Mouse (Mus musculus) heart, embryonic 10.5 days (tissue): ENCODE data around the gene Tubb3. TPM values are rescaled to one million over a fixed set of nuclear protein-coding genes. Genes with fewer than 3 reads are reported as not detected.

Experiments used
- DNase-seq: peaks from one replicate; pipeline ENCODE4 v3.0.0-alpha.2; 2017; ENCODE audit warnings: low spot score
- H3K27ac ChIP-seq: fragments of 300-500 bp; sonication (generic); 2 replicates; pipeline ENCODE4 v1.5.1; 2016; ENCODE audit warnings: mild to moderate bottlenecking
- H3K27me3 ChIP-seq: fragments of 300-500 bp; sonication (generic); 2 replicates; pipeline ENCODE4 v1.6.1; 2016; ENCODE audit warnings: mild to moderate bottlenecking; ENCODE audit not compliant: poor library complexity, insufficient read depth, severe bottlenecking
- H3K36me3 ChIP-seq: fragments of 300-500 bp; sonication (generic); 2 replicates; pipeline ENCODE4 v1.6.1; 2016; ENCODE audit warnings: mild to moderate bottlenecking, moderate library complexity
- H3K4me1 ChIP-seq: fragments of 300-500 bp; sonication (generic); 2 replicates; pipeline ENCODE4 v1.6.1; 2016; ENCODE audit warnings: mild to moderate bottlenecking
- H3K4me3 ChIP-seq: fragments of 300-500 bp; sonication (generic); 2 replicates; pipeline ENCODE4 v1.5.1; 2016; ENCODE audit warnings: mild to moderate bottlenecking, moderate library complexity
- H3K9me3 ChIP-seq: fragments of 300-500 bp; sonication (generic); 2 replicates; pipeline ENCODE4 v1.6.1; 2016; ENCODE audit warnings: mild to moderate bottlenecking, moderate library complexity
- WGBS: fragments of 180-500 bp; shearing (Covaris S2); methylation state at CpG from one replicate; pipeline ENCODE4 v1.1.7; 2016; 5-methylcytosine and 5-hydroxymethylcytosine counted together
- polyA plus RNA-seq: library from polyadenylated mRNA; unstranded; fragments of >200 nt; fragmentation: Nextera tagmentation; extraction: Ambion mirVana; gene quantifications from 2 replicates; pipeline ENCODE4 v1.2.1, GENCODE M21; 2016

The Tubb3 gene
- 10.5 and 15.8 TPM in 2 replicates for polyA plus RNA-seq

- peaks cover 70% of the 10 kb centered on the region for H3K27me3 ChIP-seq
- under 1% methylated on average over 29 of the region's 29 CpGs for WGBS
These were observed at the start of gene Tubb3 for GRCm38 (mm10) chr8:123411246-123411645. Gene Tubb3, plus strand, starts transcription at chr8:123411424.

GRCm38 (mm10) chr8:123373403-123374238 is 37.6 kb upstream of the Tubb3 start, which contains the start of gene Tcf25:
Gene Tcf25, plus strand, starts transcription at chr8:123373753.
- under 1% methylated on average over 75 of the region's 75 CpGs for WGBS
- H3K27ac ChIP-seq: peak within 1 kb of the TSS; percentile 98
- no peaks in the 10 kb centered on the region; the same call in 1 of the 2 replicates for H3K27me3 ChIP-seq

More at GRCm38 (mm10) chr8:123411246-123411645, at the start of gene Tubb3:
- Histone ChIP-seq H3K27ac (0 out of 2 replicates have a peak within 1 kb of the TSS, but pooled peaks have one; percentile 0), H3K9me3 (no peaks in the 10 kb centered on the region), H3K36me3 (no peaks in the 10 kb centered on the region; the same call in 1 of the 2 replicates), H3K4me3 (peak within 1 kb of the TSS; percentile 49), H3K4me1 (peaks cover 56% of the 10 kb centered on the region)
- no peak for DNase-seq

GRCm38 (mm10) chr8:123374239-123374578 is 37.0 kb upstream of the Tubb3 start:
- peak overlapping the region; percentile 98 for H3K27ac ChIP-seq
- peaks cover 16% of the 10 kb centered on the region for H3K36me3 ChIP-seq
- under 1% methylated on average over 20 of the region's 20 CpGs for WGBS
- peaks cover 34% of the 10 kb centered on the region for H3K4me1 ChIP-seq
- H3K4me3 ChIP-seq: peak overlapping the region; percentile 89
- no peaks in the 10 kb centered on the region; the same call in 1 of the 2 replicates for H3K27me3 ChIP-seq
- peak; percentile 97 for DNase-seq
- H3K9me3 ChIP-seq: no peaks in the 10 kb centered on the region

More at GRCm38 (mm10) chr8:123373403-123374238, 37.6 kb upstream of the Tubb3 start, which contains the start of gene Tcf25:
- no peaks in the 10 kb centered on the region for H3K9me3 ChIP-seq
- DNase-seq: peak; percentile 98
- H3K4me3 ChIP-seq: peak within 1 kb of the TSS; percentile 89
- H3K36me3 ChIP-seq: peaks cover 16% of the 10 kb centered on the region
- peaks cover 34% of the 10 kb centered on the region for H3K4me1 ChIP-seq

GRCm38 (mm10) chr8:123375701-123376100 is 35.5 kb upstream of the Tubb3 start:
- Histone ChIP-seq H3K27me3 (no peaks in the 10 kb centered on the region), H3K9me3 (no peaks in the 10 kb centered on the region), H3K4me3 (no peak overlapping the region), H3K4me1 (peaks cover 31% of the 10 kb centered on the region), H3K27ac (no peak overlapping the region), H3K36me3 (peaks cover 20% of the 10 kb centered on the region)
- WGBS: 89% methylated on average over 10 of the region's 10 CpGs
- no peak for DNase-seq

- Histone ChIP-seq H3K27ac (no peak overlapping the region), H3K27me3 (no peaks in the 10 kb centered on the region), H3K4me1 (peaks cover 31% of the 10 kb centered on the region), H3K36me3 (peaks cover 24% of the 10 kb centered on the region), H3K9me3 (no peaks in the 10 kb centered on the region), H3K4me3 (no peak overlapping the region)
- WGBS: 77% methylated on average over 8 of the region's 8 CpGs
- DNase-seq: no peak
These were observed 35.1 kb upstream of the Tubb3 start for GRCm38 (mm10) chr8:123376106-123376505.

GRCm38 (mm10) chr8:123381711-123382110 is 29.5 kb upstream of the Tubb3 start:
- WGBS: 83% methylated on average over 4 of the region's 4 CpGs
- Histone ChIP-seq H3K9me3 (no peaks in the 10 kb centered on the region), H3K36me3 (peaks cover 74% of the 10 kb centered on the region), H3K4me3 (no peak overlapping the region), H3K27ac (no peak overlapping the region), H3K27me3 (no peaks in the 10 kb centered on the region), H3K4me1 (no peaks in the 10 kb centered on the region)
- DNase-seq: no peak

GRCm38 (mm10) chr8:123382516-123382915 is 28.7 kb upstream of the Tubb3 start:
- H3K4me3 ChIP-seq: no peak overlapping the region
- no peaks in the 10 kb centered on the region for H3K4me1 ChIP-seq
- H3K36me3 ChIP-seq: peaks cover 77% of the 10 kb centered on the region
- no peaks in the 10 kb centered on the region for H3K27me3 ChIP-seq
- no peaks in the 10 kb centered on the region for H3K9me3 ChIP-seq
- no peak for DNase-seq
- WGBS: 93% methylated on average over 8 of the region's 8 CpGs
- no peak overlapping the region for H3K27ac ChIP-seq

- Histone ChIP-seq H3K9me3 (no peaks in the 10 kb centered on the region), H3K4me1 (no peaks in the 10 kb centered on the region), H3K36me3 (peaks cover 97% of the 10 kb centered on the region), H3K27me3 (no peaks in the 10 kb centered on the region), H3K27ac (no peak overlapping the region), H3K4me3 (no peak overlapping the region)
- no peak for DNase-seq
- 68% methylated on average over 9 of the region's 9 CpGs for WGBS
These were observed 26.2 kb upstream of the Tubb3 start for GRCm38 (mm10) chr8:123384883-123385540.

- H3K4me3 ChIP-seq: no peak overlapping the region
- no peak overlapping the region for H3K27ac ChIP-seq
- no peaks in the 10 kb centered on the region for H3K9me3 ChIP-seq
- H3K4me1 ChIP-seq: no peaks in the 10 kb centered on the region
- peaks cover 100% of the 10 kb centered on the region for H3K36me3 ChIP-seq
- no peaks in the 10 kb centered on the region for H3K27me3 ChIP-seq
- WGBS: 75% methylated on average over 3 of the region's 3 CpGs
- DNase-seq: no peak
These were observed 24.2 kb upstream of the Tubb3 start for GRCm38 (mm10) chr8:123387041-123387440.

GRCm38 (mm10) chr8:123387801-123388200 is 23.4 kb upstream of the Tubb3 start:
- no peaks in the 10 kb centered on the region for H3K4me1 ChIP-seq
- H3K36me3 ChIP-seq: peaks cover 100% of the 10 kb centered on the region
- WGBS: 84% methylated on average over 8 of the region's 8 CpGs
- no peaks in the 10 kb centered on the region for H3K27me3 ChIP-seq
- no peak for DNase-seq
- H3K9me3 ChIP-seq: no peaks in the 10 kb centered on the region
- no peak overlapping the region for H3K27ac ChIP-seq
- H3K4me3 ChIP-seq: no peak overlapping the region

GRCm38 (mm10) chr8:123389026-123389425 is 22.2 kb upstream of the Tubb3 start:
- 95% methylated on average over 7 of the region's 7 CpGs for WGBS
- Histone ChIP-seq H3K9me3 (no peaks in the 10 kb centered on the region), H3K27ac (no peak overlapping the region), H3K27me3 (no peaks in the 10 kb centered on the region), H3K4me1 (no peaks in the 10 kb centered on the region), H3K36me3 (peaks cover 100% of the 10 kb centered on the region), H3K4me3 (no peak overlapping the region)
- no peak for DNase-seq

- H3K36me3 ChIP-seq: peaks cover 100% of the 10 kb centered on the region
- H3K4me3 ChIP-seq: no peak overlapping the region
- no peaks in the 10 kb centered on the region for H3K4me1 ChIP-seq
- H3K9me3 ChIP-seq: no peaks in the 10 kb centered on the region
- 92% methylated on average over 13 of the region's 13 CpGs for WGBS
- no peak for DNase-seq
- H3K27me3 ChIP-seq: no peaks in the 10 kb centered on the region
- no peak overlapping the region for H3K27ac ChIP-seq
These were observed 12.9 kb upstream of the Tubb3 start for GRCm38 (mm10) chr8:123398308-123398707.

- Histone ChIP-seq H3K27ac (no peak overlapping the region; the same call in 1 of the 2 replicates), H3K36me3 (peaks cover 66% of the 10 kb centered on the region), H3K4me1 (peaks cover 14% of the 10 kb centered on the region), H3K9me3 (no peaks in the 10 kb centered on the region), H3K4me3 (no peak overlapping the region), H3K27me3 (no peaks in the 10 kb centered on the region)
- DNase-seq: no peak
- WGBS: 91% methylated on average over 9 of the region's 9 CpGs
These were observed 9.3 kb upstream of the Tubb3 start for GRCm38 (mm10) chr8:123401936-123402335.
